Mouse (Mus musculus): ENCODE results near the gene Sik2. TPM values are rescaled to one million over a fixed set of nuclear protein-coding genes. Genes with fewer than 3 reads are reported as not detected.

Sik2 gene
- total and polyA plus RNA-seq, 3 experiments: 1.9 to 8.2 (median 6.0) TPM

- no peak for TF ChIP-seq E2F4 (IDR thresholded peaks at IDR 0.05; ENCODE audit: insufficient replicate concordance, low read depth, low read length)
- TF ChIP-seq UBTF (IDR thresholded peaks at IDR 0.05; ENCODE audit: low read depth, low read length): no peak
- peak; percentile 13; the same call in 1 of the 2 replicates for TF ChIP-seq ELF1 (IDR thresholded peaks at IDR 0.05; ENCODE audit: low read depth, low read length)
- no peak for TF ChIP-seq BHLHE40 (IDR thresholded peaks at IDR 0.05; ENCODE audit: low read depth, low read length)
- no peak for TF ChIP-seq MAFK (IDR thresholded peaks at IDR 0.05; ENCODE audit: insufficient replicate concordance, low read length)
- TF ChIP-seq POLR2AphosphoS2 (IDR thresholded peaks at IDR 0.05; ENCODE audit: low read depth, low read length): no peak
- TF ChIP-seq ZC3H11A (IDR thresholded peaks at IDR 0.05; ENCODE audit: low read depth, low read length): peak; percentile 70
- TF ChIP-seq PAX5 (IDR thresholded peaks at IDR 0.05; ENCODE audit: low read length): no peak
- TF ChIP-seq NELFE (IDR thresholded peaks at IDR 0.05; ENCODE audit: low read depth, low read length): no peak; the same call in 1 of the 2 replicates
- no peak for TF ChIP-seq ZKSCAN1 (IDR thresholded peaks at IDR 0.05; ENCODE audit: borderline replicate concordance, low read depth, low read length)
- TF ChIP-seq IRF4 (IDR thresholded peaks at IDR 0.05; ENCODE audit: low read depth, low read length): peak; percentile 42; the same call in 1 of the 2 replicates
- no peak for TF ChIP-seq ZNF384 (IDR thresholded peaks at IDR 0.05; ENCODE audit: low read depth, low read length)
- peak; percentile 89 to 95 for TF ChIP-seq CTCF (conservative IDR thresholded peaks at IDR 0.05 in 1 of 2, IDR thresholded peaks at IDR 0.05 in 1 of 2; ENCODE audit: low read depth in 2 of 2, low read length in 2 of 2)
- no peak for TF ChIP-seq HCFC1 (IDR thresholded peaks at IDR 0.05; ENCODE audit: low read depth, low read length)
- no peak for TF ChIP-seq CHD1 (IDR thresholded peaks at IDR 0.05; ENCODE audit: low read depth, low read length)
- no peak for TF ChIP-seq ETS1 (conservative IDR thresholded peaks at IDR 0.05; ENCODE audit: low read depth, low read length)
- no peak for TF ChIP-seq USF2 (conservative IDR thresholded peaks at IDR 0.05; ENCODE audit: low read depth, low read length)
- TF ChIP-seq POLR2A (IDR thresholded peaks at IDR 0.05; ENCODE audit: low read depth, low read length): no peak
- TF ChIP-seq NRF1 (IDR thresholded peaks at IDR 0.05; ENCODE audit: low read depth, low read length): no peak
- no peak for TF ChIP-seq SIN3A (IDR thresholded peaks at IDR 0.05; ENCODE audit: low read length)
- peak; percentile 54; the same call in 1 of the 2 replicates for TF ChIP-seq MYC (IDR thresholded peaks at IDR 0.05; ENCODE audit: low read depth, low read length)
- no peak for TF ChIP-seq MAX (IDR thresholded peaks at IDR 0.05; ENCODE audit: low read length)
- TF ChIP-seq KAT2A (IDR thresholded peaks at IDR 0.05; ENCODE audit: insufficient replicate concordance, low read length): no peak
- no peak for TF ChIP-seq CHD2 (IDR thresholded peaks at IDR 0.05; ENCODE audit: low read length)
- TF ChIP-seq RAD21 (IDR thresholded peaks at IDR 0.05; ENCODE audit: low read depth, low read length): peak; percentile 94
- TF ChIP-seq TBP (conservative IDR thresholded peaks at IDR 0.05; ENCODE audit: low read depth, low read length): no peak
- TF ChIP-seq RCOR1 (conservative IDR thresholded peaks at IDR 0.05; ENCODE audit: low read depth, low read length): no peak
- no peak for TF ChIP-seq MEF2A (IDR thresholded peaks at IDR 0.05; ENCODE audit: borderline replicate concordance, low read depth, low read length)
- TF ChIP-seq JUN (IDR thresholded peaks at IDR 0.05; ENCODE audit: insufficient read depth, low read depth, low read length): 0 out of 2 replicates have a peak, but pooled peaks have one; percentile 4
- no peak for TF ChIP-seq MXI1 (IDR thresholded peaks at IDR 0.05; ENCODE audit: low read depth, low read length)
- peak; percentile 93 for TF ChIP-seq SMC3 (IDR thresholded peaks at IDR 0.05; ENCODE audit: low read depth, low read length)
- no peak for TF ChIP-seq JUND (conservative IDR thresholded peaks at IDR 0.05; ENCODE audit: low read depth, low read length)
- TF ChIP-seq TCF12 (IDR thresholded peaks at IDR 0.05; ENCODE audit: low read depth, low read length): no peak
- TF ChIP-seq EP300 (IDR thresholded peaks at IDR 0.05; ENCODE audit: low read length): no peak
- TF ChIP-seq USF1 (IDR thresholded peaks at IDR 0.05; ENCODE audit: low read depth, low read length): no peak
- Histone ChIP-seq H3K27me3 (replicated peaks) (no peaks in the 10 kb centered on the region), H3K4me3 (replicated peaks in 1 of 3; ENCODE audit: low read depth in 2 of 3, low read length in 2 of 3, poor library complexity in 1 of 3) (no peak overlapping the region), H3K9ac (ENCODE audit: insufficient read depth, low read depth) (peak overlapping the region; percentile 35; the same call in 1 of the 2 replicates), H3K4me2 (ENCODE audit: insufficient read depth, low read depth, poor library complexity, severe bottlenecking) (0 out of 2 replicates have a peak overlapping the region, but pooled peaks have one; percentile 41), H3K4me1 (ENCODE audit: control insufficient read depth in 1 of 2, insufficient read depth in 2 of 2) (peaks cover 29 to 30% of the 10 kb centered on the region in 2 experiments), H3K36me3 (replicated peaks in 1 of 2; ENCODE audit: control insufficient read depth in 1 of 2, insufficient read depth in 1 of 2, low read length in 1 of 2) (peaks cover 0 to 10% of the 10 kb centered on the region in 2 experiments), H3K27ac (ENCODE audit: insufficient read depth, low read depth) (no peak overlapping the region), H3K79me2 (replicated peaks; ENCODE audit: control insufficient read depth, extremely low read depth, insufficient read depth, poor library complexity, severe bottlenecking) (no peaks in the 10 kb centered on the region), H3K9me3 (replicated peaks; ENCODE audit: low read length) (no peaks in the 10 kb centered on the region)
- in situ Hi-C loops (cut with MboI; ENCODE audit: low pct_ligation_motif_present, low pct_unique_long_range_greater_than_20kb, low sequenced_read_pairs) (loop anchor here (25.0 kb wide), 1 partner anchor 288 kb away; no protein-coding TSS in a partner anchor), dilution Hi-C loops (cut with MboI; ENCODE audit: extremely low pct_ligation_motif_present, extremely low pct_unique_long_range_greater_than_20kb, low sequenced_read_pairs) (no loop called here)
- peak; percentile 78 for DNase-seq (ENCODE audit: extremely low read depth)
These were observed 159.6 kb downstream of the Sik2 start for GRCm38 (mm10) chr9:50849249-50849648.
